Mouse (Mus musculus) Muller cell, postnatal 12 days (primary cell): ENCODE measurements around the gene Cmah.

ENCODE experiments used
- DNase-seq: peaks from one replicate; pipeline ENCODE4 v3.0.0-alpha.2; 2015; ENCODE audit errors: inconsistent ontology term

The Cmah gene

DNA sequence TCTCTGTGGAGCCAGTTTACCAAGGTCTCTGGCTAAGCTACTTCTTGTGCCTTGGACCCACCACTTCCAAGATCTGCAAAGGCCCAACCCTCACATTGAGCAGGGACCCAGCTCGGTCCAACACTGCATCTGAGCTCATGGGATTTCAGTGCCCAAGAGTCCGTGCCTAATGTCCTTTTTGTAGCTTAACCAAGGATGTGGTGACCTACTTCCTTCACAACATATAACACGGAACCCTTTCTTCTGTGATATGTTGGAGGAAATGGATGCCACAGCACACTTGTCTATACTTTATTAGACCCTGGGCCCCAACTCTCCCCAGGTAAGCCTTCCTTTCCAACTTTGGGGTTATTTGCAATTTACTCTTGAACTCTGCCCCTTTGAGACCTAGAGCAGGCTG is 186.5 kb downstream of the Cmah start:
- DNase-seq = no peak

DNA sequence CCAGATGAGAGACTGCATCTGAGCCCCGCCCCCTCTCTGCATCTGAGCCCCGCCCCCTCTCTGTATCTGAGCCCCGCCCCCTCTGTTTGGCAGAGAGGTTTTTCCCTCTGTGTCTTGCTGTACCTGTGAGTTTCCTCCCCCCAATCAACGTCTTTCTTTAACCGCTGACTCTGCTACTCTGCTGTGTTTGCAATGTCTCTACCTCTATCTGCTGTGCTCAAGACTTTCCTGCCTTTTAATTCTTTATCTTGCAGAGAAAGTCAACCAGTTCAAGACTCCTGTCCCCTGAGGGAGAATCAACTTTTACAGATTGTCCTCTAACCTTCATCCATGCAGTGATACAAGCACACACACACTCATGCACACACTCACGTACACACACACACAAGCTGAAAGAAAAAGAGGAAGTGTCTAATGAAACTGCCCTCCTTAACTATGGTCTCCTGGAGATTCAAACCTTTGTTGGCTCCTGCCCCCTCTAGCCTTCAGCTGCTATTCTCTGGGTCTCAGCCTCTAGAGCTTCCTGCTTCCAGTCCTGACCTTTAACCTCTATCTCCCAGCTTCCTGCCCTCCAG is 188.0 kb downstream of the Cmah start:
- no peak for DNase-seq

DNA sequence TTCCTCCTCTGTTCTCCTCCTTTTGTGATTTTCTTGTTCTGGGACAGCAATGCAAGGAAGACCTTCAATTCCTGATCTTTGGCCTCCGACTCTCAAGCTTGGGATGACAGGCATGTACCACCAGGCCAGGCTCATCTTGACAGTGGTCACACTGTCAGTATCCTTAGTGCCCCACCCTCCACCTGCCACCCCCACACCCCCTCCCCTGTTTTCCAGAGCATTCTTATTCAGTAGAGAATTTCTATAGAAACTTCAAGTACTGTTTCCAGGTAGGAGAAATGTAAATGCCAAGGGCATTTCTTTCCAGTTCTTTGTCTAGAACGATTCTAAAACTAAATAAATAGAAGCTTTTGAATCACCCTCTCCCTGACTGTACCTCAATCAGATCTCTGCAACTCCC is 190.6 kb downstream of the Cmah start:
- no peak for DNase-seq

DNA sequence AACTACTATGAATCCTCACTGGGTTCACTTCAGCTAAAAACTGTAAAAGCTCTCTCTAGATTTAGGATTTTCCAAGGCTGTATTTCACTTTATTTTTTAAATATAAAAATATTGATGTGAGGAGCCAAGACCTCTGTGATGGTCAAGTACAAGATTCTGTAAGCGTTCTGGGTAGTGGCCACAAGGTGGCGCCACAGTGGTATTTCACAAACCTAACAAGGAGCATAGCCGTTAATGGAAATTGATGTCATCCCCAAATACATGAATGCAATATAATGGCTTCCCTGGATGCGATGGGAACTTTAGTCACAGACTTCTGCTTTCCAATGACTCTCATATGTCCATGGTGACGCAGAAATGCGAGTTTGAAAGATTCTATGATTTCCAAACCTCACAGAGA is 191.7 kb downstream of the Cmah start:
- DNase-seq = peak; percentile 32

DNA sequence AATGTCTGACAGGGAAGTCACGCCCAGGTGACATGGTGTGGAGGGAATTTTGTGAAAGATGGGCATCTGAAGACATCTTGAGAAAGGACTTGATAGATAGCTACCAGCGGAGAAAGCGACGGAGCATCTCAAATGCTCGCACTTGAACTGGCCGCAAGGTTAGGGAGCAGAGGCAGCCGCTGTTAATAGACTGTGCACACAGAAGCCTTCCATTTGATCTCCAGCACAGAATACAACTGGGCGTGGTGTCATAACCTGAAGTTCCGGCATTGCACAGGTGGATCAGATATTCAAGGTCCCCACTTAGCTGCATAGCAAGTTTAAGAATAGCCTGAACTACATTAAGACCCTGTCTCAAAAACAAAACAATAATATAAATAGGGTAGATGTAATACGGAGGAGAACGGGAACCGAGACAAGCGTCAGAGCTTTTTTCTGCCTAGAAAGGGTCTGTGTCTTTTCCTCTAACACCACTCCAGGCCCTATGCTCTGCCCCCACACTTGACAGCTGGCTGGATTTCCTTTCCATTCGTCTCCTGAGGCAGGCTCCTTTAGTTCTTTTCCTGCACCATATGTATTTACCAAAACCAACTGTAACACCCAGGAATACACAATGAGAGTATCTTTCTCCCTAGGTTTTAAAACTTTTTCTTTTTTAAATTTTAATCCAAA is 192.9 kb downstream of the Cmah start:
- no peak for DNase-seq

DNA sequence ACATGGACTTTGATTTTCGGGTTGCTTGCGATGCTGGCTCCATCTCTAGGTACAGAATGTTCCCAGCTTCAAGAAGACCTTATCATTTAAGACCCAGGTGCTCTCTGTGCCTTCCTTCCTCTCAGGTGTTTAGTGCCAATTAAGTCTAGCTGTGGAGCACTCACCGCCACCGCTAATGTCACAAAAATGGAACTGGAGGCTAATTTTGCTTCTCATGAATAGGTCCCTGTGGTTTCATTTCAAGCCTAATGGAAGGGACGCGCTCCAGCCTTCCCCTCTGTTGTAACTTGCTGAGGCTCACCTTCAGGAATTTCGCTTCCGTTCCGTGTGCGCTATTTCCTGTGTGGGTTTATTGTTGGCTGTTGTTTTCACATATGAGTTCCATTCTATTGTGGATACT is 193.6 kb downstream of the Cmah start:
- no peak for DNase-seq

DNA sequence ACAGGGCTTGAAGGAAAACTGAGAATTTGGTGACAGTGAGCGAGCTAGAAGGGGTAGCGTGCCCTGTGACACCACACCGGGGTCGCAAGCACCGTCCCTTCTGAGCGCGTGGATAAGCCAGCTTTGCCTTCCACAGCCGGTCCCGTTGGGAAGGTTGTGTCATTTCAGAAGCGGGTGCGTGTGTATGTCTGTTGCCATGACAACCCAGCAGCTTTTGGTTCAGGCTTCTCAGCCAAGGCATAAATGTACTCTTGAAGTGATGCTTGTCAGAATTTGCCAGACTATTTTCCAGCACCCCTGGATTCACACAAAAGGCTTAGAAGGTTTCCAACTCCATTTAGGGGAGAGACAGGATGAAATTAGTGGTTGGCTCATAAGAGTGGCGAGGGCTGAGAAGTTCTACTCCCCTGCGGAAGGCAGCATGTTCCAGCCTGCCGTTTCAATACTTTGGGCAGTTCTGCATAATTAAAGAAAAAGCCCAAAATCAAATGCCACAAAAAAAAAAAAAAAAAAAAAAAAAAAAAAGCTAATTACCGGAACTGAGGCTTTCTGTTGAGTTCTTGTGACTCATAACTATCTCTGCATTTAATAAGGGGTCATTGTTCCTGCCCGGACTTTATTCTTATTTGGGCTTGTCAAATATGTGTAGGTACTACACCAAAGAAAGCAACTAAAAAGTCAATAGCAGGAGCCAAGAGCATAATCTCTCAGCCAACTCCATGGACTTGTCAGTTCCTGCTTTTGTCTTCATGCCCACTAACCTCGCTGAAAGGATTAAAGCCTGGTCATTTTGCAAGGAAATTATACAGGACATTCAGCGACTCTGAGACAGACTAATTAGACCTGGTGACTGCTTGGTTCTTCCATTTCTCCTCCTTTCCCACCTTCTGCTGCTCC is 194.5 kb downstream of the Cmah start:
- peak; percentile 76 for DNase-seq

DNA sequence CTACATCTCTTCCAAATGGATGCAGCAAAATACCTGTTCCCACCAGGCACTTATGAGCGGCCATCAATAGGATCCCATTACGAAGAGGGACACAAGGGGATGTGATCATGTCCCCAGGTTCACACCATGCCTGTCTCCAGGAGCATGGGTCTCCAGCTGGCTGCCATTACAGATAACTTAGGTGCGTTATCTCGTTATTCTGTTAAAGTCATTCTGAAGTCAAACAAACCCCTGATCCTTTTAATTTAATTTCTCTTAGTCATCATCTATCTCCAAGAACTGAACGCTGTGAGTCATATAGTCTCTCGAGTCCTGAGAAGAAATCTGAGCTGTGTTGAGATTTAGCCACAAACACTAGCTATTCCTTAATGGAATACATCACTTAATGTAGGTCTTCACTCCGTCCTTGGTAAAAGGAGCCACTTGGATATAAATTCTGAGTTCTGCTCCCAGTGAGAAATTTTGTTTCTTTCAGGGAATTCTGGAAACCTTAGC is 195.2 kb downstream of the Cmah start:
- DNase-seq = no peak

DNA sequence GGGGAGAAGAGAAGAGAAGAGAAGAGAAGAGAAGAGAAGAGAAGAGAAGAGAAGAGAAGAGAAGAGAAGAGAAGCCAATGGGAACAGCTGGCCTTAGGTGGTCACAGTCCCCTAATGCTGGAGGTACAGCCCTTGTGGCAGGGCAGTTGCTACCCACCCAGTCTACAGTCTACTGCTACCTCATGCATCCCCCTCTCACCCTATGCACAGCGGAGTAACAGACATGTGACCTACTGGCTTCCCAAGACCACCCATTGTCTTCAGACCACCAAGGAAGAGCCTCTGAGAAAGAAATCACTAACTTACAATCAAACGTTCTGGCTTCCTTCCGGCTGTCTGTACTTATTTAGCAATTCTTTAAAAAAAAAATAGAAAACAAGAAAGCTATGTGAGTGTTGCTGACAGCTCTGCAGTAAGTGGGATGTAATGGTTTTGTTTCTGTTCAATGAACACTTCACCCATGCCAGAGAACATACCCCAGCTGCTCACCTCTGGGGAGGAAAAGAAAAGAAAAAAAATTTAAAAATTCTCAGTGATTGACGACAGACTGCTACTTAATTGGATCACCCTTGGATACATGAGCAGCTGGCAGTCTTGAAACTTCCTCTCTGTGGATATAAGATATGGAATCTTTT is 196.5 kb downstream of the Cmah start:
- no peak for DNase-seq

DNA sequence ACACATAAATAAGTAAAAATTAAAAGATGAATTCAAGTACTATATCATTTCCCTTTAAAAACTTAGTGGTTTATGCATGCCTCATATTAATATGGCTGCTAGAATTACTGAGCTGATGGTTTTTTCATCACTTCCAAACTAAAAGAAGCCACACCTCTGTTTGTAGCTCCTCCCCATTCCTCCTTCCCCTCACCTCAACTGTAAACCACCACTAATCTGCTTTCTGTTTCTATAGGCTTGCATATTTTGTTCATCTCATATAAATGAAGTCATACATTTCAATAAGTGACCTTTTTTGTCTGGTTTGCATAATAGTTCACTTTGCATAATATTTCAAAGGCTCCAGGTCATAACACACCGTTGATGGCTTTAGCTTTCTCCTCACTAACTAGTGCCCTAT is 197.3 kb downstream of the Cmah start:
- no peak for DNase-seq

DNA sequence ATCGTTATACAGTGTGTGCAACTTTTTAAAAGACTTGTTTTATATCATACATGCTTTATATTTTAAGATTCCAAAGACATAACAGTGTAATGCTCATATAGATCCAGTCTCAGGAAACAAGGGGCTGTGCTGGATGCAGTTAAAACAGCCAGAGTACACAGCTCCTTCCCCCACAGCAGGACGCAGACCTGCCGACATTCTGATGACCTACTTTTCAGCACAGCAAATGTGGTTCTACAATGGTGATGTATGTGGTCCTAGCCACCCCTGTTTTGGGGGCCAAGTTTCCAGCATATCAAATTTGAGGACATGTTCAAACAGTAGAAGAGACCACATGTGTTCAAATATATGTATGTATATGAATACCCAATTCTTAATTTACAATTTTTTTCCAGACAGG is 198.3 kb downstream of the Cmah start:
- no peak for DNase-seq

DNA sequence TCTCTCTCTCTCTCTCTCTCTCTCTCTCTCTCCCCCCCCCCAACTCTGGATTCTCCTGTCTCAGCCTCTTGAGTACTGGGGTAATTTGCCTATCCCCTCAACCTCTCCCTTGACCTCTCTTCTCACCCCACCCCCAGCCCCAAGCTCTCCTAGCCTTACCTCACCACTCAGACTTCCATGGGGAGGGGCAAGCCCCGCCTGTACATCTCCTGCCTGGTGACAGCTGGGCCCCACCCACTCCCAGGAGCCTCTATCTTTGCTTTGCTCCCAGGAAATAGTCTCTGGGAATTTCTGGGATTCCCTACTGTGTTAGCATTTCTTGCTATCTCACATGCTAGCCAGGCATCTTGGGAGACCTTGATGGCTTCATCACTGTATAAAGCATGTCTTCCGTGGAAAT is 199.7 kb downstream of the Cmah start:
- DNase-seq = no peak
